Mouse (Mus musculus): ENCODE measurements around the gene Gm9844. TPM values are rescaled to one million over a fixed set of nuclear protein-coding genes. Genes with fewer than 3 reads are reported as not detected.
"Not testable (repeated sequence)": the region's sequence is repeated elsewhere in the genome, so short reads cannot be mapped to it uniquely, and the experiment has no call there.

The Gm9844 gene
- 19.5 and 23.9 TPM in 2 replicates for polyA plus RNA-seq (2015; fragmentation: Nextera tagmentation; extraction: Ambion mirVana)

DNA sequence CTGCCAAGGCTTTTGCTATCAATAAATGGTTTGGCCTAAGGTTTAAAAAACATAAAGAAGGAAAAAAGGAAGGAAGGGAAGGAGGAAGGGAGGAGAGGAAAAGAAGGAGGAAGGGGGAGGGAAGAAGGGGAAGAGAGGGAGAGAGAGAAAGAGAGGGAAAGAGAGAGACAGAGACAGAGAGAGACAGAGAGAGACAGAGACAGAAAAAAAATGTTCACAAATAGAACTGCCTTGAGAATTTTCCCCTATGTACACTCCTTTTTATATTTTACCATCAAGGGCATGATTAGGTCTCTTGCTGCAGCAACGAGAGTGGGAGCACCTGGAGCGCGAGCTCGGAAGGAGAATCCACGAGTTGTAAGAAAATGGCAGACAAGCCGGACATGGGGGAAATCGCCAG lies at the start of gene Gm9844:
TSS of gene Gm9844 (plus strand) at position 301 of the 400 bp plus-strand sequence.
- H3K4me2 ChIP-seq (replicated peaks) = no peak within 1 kb of the TSS
- H3K27ac ChIP-seq = no peak within 1 kb of the TSS
- H3K9me3 ChIP-seq = no peaks in the 10 kb centered on the region
- no peaks in the 10 kb centered on the region for H3K36me3 ChIP-seq
- H3K9ac ChIP-seq = no peak within 1 kb of the TSS
- H3K4me1 ChIP-seq = no peaks in the 10 kb centered on the region
- ATAC-seq (ENCODE audit: low FRiP score, low read depth) = no peak
- peaks cover 4% of the 10 kb centered on the region; the same call in 1 of the 2 replicates for H3K27me3 ChIP-seq
- 83% methylated on average over 7 of the region's 7 CpGs for WGBS
- H3K4me3 ChIP-seq = no peak within 1 kb of the TSS

DNA sequence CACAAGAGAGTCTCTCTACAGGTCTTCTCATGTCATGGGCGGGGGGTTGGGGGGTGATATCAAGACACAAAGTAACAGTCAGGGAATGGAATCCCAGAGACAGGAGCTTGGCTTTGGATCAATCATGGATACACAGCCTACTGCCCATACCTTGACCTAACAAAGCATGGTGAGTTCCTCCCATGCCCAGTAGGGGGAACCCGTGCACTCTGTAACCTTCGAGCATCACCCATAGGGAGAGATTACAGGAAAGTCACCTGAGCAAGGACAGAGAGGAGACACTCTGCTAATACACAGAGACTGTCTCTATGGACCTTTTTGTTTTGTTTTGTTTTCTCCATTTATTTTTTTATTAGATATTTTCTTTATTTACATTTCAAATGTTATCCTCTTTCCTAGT lies 44.5 kb upstream of the Gm9844 start:
- ATAC-seq (ENCODE audit: low FRiP score, low read depth) = no peak; the same call in 1 of the 2 replicates
- 1% methylated on average over 3 of the region's 3 CpGs for WGBS
- no peaks in the 10 kb centered on the region; the same call in 1 of the 2 replicates for H3K9me3 ChIP-seq
- no peak overlapping the region for H3K27ac ChIP-seq
- H3K9ac ChIP-seq = no peak overlapping the region
- no peaks in the 10 kb centered on the region for H3K27me3 ChIP-seq
- no peaks in the 10 kb centered on the region for H3K4me1 ChIP-seq
- no peaks in the 10 kb centered on the region for H3K36me3 ChIP-seq
- H3K4me3 ChIP-seq = no peak overlapping the region
- no peak overlapping the region for H3K4me2 ChIP-seq (replicated peaks)

GRCm38 (mm10) chr7:24824452-24824851 lies 37.6 kb upstream of the Gm9844 start:
- peaks cover 3% of the 10 kb centered on the region; the same call in 1 of the 2 replicates for H3K27me3 ChIP-seq
- no peak overlapping the region for H3K4me3 ChIP-seq
- 73% methylated on average over 7 of the region's 7 CpGs for WGBS
- no peak for ATAC-seq (ENCODE audit: low FRiP score, low read depth)
- no peak overlapping the region for H3K9ac ChIP-seq
- no peaks in the 10 kb centered on the region for H3K36me3 ChIP-seq
- H3K4me1 ChIP-seq = no peaks in the 10 kb centered on the region
- H3K9me3 ChIP-seq = no peaks in the 10 kb centered on the region; the same call in 1 of the 2 replicates
- no peak overlapping the region for H3K4me2 ChIP-seq (replicated peaks)
- H3K27ac ChIP-seq = no peak overlapping the region

GRCm38 (mm10) chr7:24827181-24827580 lies 34.8 kb upstream of the Gm9844 start:
- Histone ChIP-seq H3K9me3 (no peaks in the 10 kb centered on the region; the same call in none of the 2 replicates), H3K4me1 (no peaks in the 10 kb centered on the region), H3K4me3 (no peak overlapping the region), H3K27me3 (peaks cover 3% of the 10 kb centered on the region; the same call in 1 of the 2 replicates), H3K4me2 (replicated peaks) (no peak overlapping the region), H3K27ac (no peak overlapping the region), H3K9ac (no peak overlapping the region), H3K36me3 (no peaks in the 10 kb centered on the region)
- 91% methylated on average over 4 of the region's 4 CpGs for WGBS
- ATAC-seq (ENCODE audit: low FRiP score, low read depth) = no peak

- H3K27me3 ChIP-seq; ATAC-seq (ENCODE audit: low FRiP score, low read depth); H3K9ac ChIP-seq; H3K27ac ChIP-seq; H3K4me3 ChIP-seq; H3K4me1 ChIP-seq; H3K4me2 ChIP-seq (replicated peaks); H3K9me3 ChIP-seq; H3K36me3 ChIP-seq: not testable (repeated sequence)
- WGBS = 67% methylated on average over 12 of the region's 13 CpGs
These were observed 23.1 kb upstream of the Gm9844 start for GRCm38 (mm10) chr7:24838732-24839409.

GRCm38 (mm10) chr7:24839410-24839808 lies 22.6 kb upstream of the Gm9844 start:
- Histone ChIP-seq H3K9me3 (no peaks in the 10 kb centered on the region), H3K4me3 (no peak overlapping the region), H3K4me2 (replicated peaks) (no peak overlapping the region), H3K9ac (no peak overlapping the region), H3K36me3 (no peaks in the 10 kb centered on the region), H3K27me3 (no peaks in the 10 kb centered on the region), H3K27ac (no peak overlapping the region), H3K4me1 (no peaks in the 10 kb centered on the region)
- WGBS = 80% methylated on average over 8 of the region's 8 CpGs
- no peak for ATAC-seq (ENCODE audit: low FRiP score, low read depth)

DNA sequence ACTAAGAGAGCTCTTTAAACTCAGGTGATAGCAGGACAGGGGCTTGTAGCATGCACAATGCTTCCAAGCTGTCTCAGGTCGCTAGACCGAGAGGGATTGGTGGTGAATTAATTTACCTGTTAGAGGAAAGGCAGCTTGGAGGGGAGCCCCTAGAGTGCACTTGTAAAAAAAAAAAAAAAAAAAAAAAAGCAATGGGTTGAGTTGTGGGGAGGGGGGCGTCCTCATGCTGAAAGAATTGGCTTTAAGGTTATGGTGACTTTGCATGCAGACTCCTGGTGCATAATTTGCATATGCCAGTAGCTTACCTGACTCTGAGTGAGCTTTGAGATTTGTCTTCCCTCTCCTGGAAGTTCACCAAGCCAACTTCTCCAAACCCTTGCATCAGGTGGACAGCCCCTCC lies 21.7 kb upstream of the Gm9844 start:
- H3K36me3 ChIP-seq = no peaks in the 10 kb centered on the region
- no peak overlapping the region for H3K27ac ChIP-seq
- no peak overlapping the region for H3K9ac ChIP-seq
- no peak overlapping the region for H3K4me3 ChIP-seq
- H3K4me1 ChIP-seq = no peaks in the 10 kb centered on the region
- H3K9me3 ChIP-seq = no peaks in the 10 kb centered on the region
- no peak for ATAC-seq (ENCODE audit: low FRiP score, low read depth)
- H3K4me2 ChIP-seq (replicated peaks) = no peak overlapping the region
- H3K27me3 ChIP-seq = no peaks in the 10 kb centered on the region
- 54% methylated on average over 3 of the region's 3 CpGs for WGBS

DNA sequence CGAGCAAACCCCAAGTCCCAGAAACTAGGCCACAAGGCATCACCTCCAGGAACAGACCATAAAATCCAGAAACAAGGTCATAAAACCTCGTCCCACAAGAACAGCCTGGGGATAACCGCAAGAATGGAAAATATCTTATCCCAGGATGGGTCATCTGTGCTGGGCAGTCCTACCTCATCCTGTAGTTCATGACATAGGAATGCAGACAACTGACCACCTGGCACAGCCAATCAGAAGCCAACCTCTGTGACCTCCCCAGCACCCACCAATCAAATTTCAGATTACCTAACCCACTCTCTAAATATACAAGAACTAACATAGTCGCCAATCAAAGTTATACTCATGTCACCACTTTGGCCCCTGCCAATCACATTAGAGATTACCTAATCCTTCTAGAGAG lies 21.0 kb upstream of the Gm9844 start:
- Histone ChIP-seq H3K4me1 (no peaks in the 10 kb centered on the region), H3K27ac (no peak overlapping the region), H3K4me3 (no peak overlapping the region), H3K9ac (no peak overlapping the region), H3K27me3 (no peaks in the 10 kb centered on the region), H3K4me2 (replicated peaks) (no peak overlapping the region), H3K9me3 (no peaks in the 10 kb centered on the region), H3K36me3 (no peaks in the 10 kb centered on the region)
- no peak for ATAC-seq (ENCODE audit: low FRiP score, low read depth)
- 47% methylated on average over 4 of the region's 4 CpGs for WGBS

DNA sequence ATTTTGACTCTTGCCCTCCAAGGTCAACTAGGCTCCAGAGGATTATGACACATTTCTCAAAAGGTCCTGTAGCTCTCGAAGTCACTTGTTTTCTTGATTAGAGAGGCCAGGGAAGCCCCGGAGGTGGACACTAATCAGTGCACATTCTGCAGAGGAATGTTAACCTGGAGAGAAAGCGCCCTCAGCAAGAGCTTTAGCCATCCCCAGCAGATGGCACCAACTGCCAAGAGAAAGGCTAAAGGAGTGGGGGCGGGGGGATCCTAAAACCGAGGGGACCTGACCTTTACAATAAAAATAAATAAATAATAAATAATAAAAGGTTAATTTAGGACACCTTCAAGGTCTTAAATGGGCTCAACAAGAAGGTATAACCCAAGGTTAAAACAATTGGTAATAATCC lies 17.9 kb upstream of the Gm9844 start:
- Histone ChIP-seq H3K27ac (no peak overlapping the region), H3K4me2 (replicated peaks) (no peak overlapping the region), H3K9ac (no peak overlapping the region), H3K36me3 (no peaks in the 10 kb centered on the region), H3K27me3 (no peaks in the 10 kb centered on the region), H3K4me3 (no peak overlapping the region), H3K9me3 (no peaks in the 10 kb centered on the region), H3K4me1 (no peaks in the 10 kb centered on the region)
- ATAC-seq (ENCODE audit: low FRiP score, low read depth) = no peak
- 25% methylated on average over 5 of the region's 5 CpGs for WGBS

DNA sequence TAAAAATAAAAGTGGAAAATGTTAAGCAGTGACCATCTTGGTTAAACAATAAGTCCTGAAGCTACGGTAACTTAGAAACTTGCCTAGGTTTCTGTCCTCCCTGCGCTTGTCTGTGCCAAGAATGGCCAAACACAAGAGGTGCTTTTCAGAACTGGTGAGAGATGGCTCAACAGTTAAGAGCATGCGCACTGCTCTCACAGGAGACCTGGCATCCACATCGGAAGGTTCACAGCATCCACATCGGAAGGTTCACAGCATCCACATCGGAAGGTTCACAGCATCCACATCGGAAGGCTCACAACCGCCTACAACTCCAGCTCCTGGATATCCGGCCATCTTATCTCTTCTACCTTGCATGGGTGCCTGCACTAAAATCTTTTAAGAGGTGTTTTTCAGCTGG lies 16.8 kb upstream of the Gm9844 start:
- H3K27ac ChIP-seq = no peak overlapping the region
- H3K9me3 ChIP-seq = no peaks in the 10 kb centered on the region
- no peak overlapping the region for H3K4me3 ChIP-seq
- ATAC-seq (ENCODE audit: low FRiP score, low read depth) = no peak
- WGBS = 83% methylated on average over 9 of the region's 9 CpGs
- H3K4me1 ChIP-seq = no peaks in the 10 kb centered on the region
- no peaks in the 10 kb centered on the region for H3K27me3 ChIP-seq
- no peak overlapping the region for H3K4me2 ChIP-seq (replicated peaks)
- H3K9ac ChIP-seq = no peak overlapping the region
- no peaks in the 10 kb centered on the region for H3K36me3 ChIP-seq

GRCm38 (mm10) chr7:24845713-24846112 lies 16.3 kb upstream of the Gm9844 start:
- Histone ChIP-seq H3K9me3 (no peaks in the 10 kb centered on the region), H3K36me3 (no peaks in the 10 kb centered on the region), H3K9ac (no peak overlapping the region), H3K27ac (no peak overlapping the region), H3K4me1 (no peaks in the 10 kb centered on the region), H3K4me2 (replicated peaks) (no peak overlapping the region), H3K4me3 (no peak overlapping the region), H3K27me3 (no peaks in the 10 kb centered on the region)
- no peak for ATAC-seq (ENCODE audit: low FRiP score, low read depth)
- 9% methylated on average over 6 of the region's 6 CpGs for WGBS

DNA sequence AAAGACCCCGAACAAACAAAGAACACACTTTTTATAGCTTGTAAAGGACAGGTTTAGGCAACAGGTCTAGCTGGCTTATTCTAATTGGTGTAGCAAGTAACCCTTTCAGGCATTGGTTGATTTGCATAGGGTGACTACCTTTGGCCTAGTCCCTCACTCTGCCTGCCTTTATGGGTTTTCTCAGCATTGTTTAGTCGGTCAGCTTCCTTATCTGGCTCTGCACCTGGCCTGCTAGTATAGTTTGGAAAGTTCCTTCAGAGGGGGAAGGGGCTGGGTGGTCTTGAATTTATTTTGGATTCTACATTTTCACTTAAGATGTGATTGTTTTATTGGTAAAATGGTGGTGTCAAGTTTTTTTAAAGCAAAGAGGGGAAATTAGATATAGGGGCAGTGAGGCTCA lies 15.4 kb upstream of the Gm9844 start:
- H3K27me3 ChIP-seq; ATAC-seq (ENCODE audit: low FRiP score, low read depth); H3K4me3 ChIP-seq; H3K36me3 ChIP-seq; H3K9me3 ChIP-seq; H3K9ac ChIP-seq; H3K4me2 ChIP-seq (replicated peaks); H3K27ac ChIP-seq; H3K4me1 ChIP-seq: not testable (repeated sequence)
- WGBS = 14% methylated on average over 2 of the region's 2 CpGs

DNA sequence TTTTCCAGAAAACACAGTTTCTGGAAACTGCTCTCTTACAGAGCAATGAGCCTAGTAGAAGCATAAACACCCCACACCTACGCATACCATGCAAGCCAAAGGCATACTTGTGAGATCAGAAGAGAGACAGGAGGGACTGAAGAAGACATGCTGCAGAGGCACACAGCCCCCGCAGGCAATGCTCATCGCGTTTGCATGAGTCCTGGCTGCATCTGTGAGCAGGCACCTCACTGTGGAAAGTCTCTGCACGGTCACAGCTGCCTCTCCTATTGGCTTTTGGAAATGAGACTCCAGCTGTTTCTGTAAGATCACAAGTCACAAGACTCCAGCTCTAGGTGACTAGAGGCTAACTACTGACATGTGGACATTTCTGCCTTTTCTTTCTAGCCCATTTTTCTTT lies 11.9 kb upstream of the Gm9844 start:
- no peak overlapping the region for H3K4me3 ChIP-seq
- no peaks in the 10 kb centered on the region for H3K9me3 ChIP-seq
- no peaks in the 10 kb centered on the region for H3K36me3 ChIP-seq
- no peaks in the 10 kb centered on the region for H3K27me3 ChIP-seq
- H3K4me2 ChIP-seq (replicated peaks) = no peak overlapping the region
- H3K27ac ChIP-seq = no peak overlapping the region
- 18% methylated on average over 5 of the region's 5 CpGs for WGBS
- no peak overlapping the region for H3K9ac ChIP-seq
- peaks cover 5% of the 10 kb centered on the region; the same call in 1 of the 2 replicates for H3K4me1 ChIP-seq
- ATAC-seq (ENCODE audit: low FRiP score, low read depth) = no peak; the same call in 1 of the 2 replicates
